Mouse (Mus musculus): ENCODE measurements at regions not wholly inside any gene's neighbourhood (a gene's known extent, or its start where the extent isn't known, plus 50 kb on each side); places are given as distances from the start of the nearest gene placed in this dataset.
"Not testable (repeated sequence)": the region's sequence is repeated elsewhere in the genome, so short reads cannot be mapped to it uniquely, and the experiment has no call there.

- DNase-seq; intact Hi-C loops (cut with DNase I): not testable (repeated sequence)
Observed at GRCm38 (mm10) chr8:71081291-71081690, 175.6 kb downstream of the Map1s start.

DNA sequence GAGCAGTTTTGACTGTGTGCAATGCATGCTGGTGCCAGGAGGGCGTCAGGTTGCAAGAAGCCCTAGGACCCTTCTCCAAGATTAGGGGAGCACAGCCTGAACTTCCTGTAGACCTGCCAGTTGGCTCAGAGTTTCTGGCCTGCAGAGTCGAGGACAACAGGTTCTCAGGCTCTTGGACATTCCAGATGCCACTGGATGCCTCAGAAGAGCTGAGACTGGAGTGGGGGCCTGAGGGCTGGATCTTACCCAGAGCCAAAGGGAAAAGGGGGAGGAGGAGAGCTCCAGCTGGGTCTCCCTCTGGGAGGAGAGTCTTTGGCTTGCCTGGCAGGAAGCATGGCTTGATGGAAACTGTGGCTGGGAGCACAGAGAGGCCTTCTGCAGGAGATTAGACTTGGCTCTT is 145.4 kb upstream of the Myo9b start:
- intact Hi-C loops (cut with DNase I); DNase-seq: not testable (repeated sequence)

GRCm38 (mm10) chr8:71130411-71131261 is 141.9 kb upstream of the Myo9b start:
- intact Hi-C loops (cut with DNase I), result loop anchor here (1.0 kb wide), 1 partner anchor 729 kb away; no protein-coding TSS in a partner anchor

DNA sequence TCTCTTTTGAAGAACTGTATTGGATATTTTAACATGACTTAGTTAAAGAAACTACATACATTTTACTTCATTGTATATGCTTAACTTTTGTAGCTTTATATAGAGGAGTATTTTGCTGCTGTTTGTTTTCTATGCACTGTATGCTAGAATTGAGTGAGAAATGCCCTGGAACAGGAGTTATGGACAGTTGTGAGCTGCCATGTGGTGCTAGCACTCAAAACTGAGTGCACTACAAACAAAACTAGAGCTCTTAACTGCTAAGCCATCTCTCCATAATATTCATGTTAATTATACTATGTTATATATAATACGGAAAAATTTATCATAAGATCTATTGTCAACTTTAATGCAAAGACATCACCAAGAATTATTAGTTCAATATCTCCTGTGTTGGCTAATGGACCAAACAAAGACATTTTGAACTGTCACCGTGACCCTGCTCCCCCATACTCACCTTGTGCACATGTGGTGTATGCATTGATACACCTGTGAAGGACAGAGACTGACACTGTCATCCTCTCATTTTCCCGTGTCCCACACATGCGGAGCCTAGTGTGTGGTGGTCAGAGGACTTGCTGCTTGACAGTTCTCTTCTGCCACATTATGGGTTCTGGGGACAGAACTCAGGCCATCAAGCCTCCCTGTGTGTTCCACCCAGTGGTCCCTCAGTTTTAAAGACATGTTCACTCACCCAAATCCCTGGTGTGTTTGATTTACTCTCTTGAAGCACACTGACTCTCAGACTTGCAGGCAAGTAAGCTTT is 141.0 kb upstream of the Myo9b start:
- intact Hi-C loops (cut with DNase I), result loop anchor here (1.0 kb wide), 1 partner anchor 728 kb away; no protein-coding TSS in a partner anchor
- no peak for DNase-seq

More at GRCm38 (mm10) chr8:71130411-71131261, 141.9 kb upstream of the Myo9b start:
- no peak for DNase-seq

- intact Hi-C loops (cut with DNase I), result not testable (repeated sequence)
Observed at GRCm38 (mm10) chr8:71132898-71133297, 139.6 kb upstream of the Myo9b start.

DNA sequence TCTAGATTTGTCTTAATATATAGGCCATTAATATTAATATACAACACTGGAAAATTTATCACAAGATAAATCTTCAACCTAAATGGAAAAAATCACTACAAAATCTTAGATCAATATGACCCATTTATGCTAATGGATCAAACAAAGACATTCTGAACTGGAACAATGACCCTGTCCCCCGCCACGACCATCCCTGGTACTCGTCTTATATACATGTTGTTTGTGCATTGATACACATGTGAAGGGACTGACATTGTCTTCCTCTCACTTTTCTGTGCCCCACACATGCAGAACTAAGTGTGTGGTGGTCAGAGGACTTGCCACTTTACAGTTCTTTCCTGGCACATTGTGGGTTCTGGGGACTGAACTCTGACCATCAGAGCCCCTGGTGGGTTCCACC is 135.4 kb upstream of the Myo9b start:
- intact Hi-C loops (cut with DNase I); DNase-seq: not testable (repeated sequence)

More at GRCm38 (mm10) chr8:71132898-71133297, 139.6 kb upstream of the Myo9b start:
- DNase-seq, result not testable (repeated sequence)

DNA sequence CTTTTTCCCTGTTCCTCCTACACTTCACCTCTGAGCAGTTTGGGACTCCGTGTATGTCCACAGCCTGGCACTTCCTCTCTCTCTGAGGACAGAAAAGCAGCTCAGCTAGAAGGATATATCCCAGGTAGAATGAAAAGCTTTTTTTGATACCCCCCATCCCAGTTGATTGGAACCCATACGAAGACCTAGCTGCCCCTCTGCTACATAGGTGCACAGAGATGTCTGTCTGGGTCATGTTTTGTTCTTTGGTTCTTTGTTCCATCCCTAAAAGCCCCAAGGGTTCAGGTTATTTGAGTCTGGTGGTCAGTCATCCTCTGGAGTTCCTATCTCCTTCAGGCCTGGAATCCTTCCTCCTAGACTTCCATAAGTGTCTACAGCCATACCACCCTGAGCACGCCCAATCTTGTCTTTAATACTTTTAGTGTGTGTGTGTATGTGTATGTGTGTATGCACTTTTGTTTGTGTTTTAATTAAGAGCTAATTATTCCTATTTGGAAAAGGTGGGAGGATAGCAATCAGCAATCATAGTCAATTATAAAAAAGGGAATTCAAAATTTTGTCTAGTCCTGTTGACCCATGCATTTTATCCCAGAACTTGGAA is 130.0 kb upstream of the Myo9b start:
- intact Hi-C loops (cut with DNase I); DNase-seq: not testable (repeated sequence)

DNA sequence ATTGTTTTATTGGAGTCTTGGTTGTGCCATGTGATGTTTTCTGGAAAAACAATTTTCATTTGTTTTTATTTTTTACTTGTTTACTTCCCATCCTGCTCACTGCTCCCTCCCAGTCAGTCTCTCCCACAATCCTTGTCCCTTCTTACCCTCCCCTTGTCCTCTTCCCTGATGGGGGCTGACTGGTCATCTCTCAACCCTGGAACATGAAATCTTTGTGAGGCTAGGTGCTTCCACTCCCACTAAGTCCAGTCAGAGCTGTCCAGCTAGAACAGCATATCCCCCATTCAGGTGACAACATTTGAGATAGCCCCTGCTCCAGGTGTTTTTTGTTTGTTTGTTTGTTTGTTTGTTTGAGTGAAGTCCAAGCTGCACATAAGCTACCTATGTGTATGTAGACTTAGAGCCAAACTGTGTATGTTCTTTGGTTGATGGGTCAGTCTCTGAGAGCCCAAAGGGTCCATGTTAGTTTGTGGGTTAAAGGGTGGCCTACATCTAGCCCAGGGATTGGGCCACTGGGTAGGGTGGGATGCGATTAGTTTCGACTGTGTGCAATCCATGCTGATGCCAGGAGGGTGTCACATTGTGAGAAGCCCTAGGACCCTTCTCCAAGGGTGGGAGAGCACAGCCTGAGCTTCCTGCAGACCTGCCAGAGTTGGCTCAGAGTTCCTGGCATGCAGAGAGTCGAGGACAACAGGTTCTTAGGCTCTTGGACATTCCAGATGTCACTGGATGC is 100.9 kb upstream of the Myo9b start:
- DNase-seq; intact Hi-C loops (cut with DNase I): not testable (repeated sequence)

GRCm38 (mm10) chr8:71192939-71193338 is 79.6 kb upstream of the Myo9b start:
- DNase-seq; intact Hi-C loops (cut with DNase I): not testable (repeated sequence)

GRCm38 (mm10) chr8:71195006-71195722 is 77.3 kb upstream of the Myo9b start:
- intact Hi-C loops (cut with DNase I); DNase-seq: not testable (repeated sequence)

Small RNAs in the stretch of these regions (microRNA-seq; reads per million reads assigned to microRNA genes)
- 0 reads per million in 2 experiments for gene Gm27628

All from gastrocnemius, postnatal 36 days (tissue).